Mouse (Mus musculus) stomach, postnatal 0 days (tissue): ENCODE measurements around the gene Usp46.

ENCODE experiments used
- CTCF ChIP-seq: IDR thresholded peaks from 2 replicates; pipeline ENCODE4 v1.5.1; 2016; ENCODE audit warnings: antibody characterized with exemption, low read depth, mild to moderate bottlenecking, moderate library complexity
- EP300 ChIP-seq: optimal IDR thresholded peaks from 2 replicates; pipeline ENCODE3; 2016; ENCODE audit warnings: antibody characterized with exemption

GRCm38 (mm10) chr5:74028691-74029479, 39.3 kb downstream of the Usp46 start:
- TF ChIP-seq CTCF, result no peak
- no peak for TF ChIP-seq EP300
